Mouse (Mus musculus) heart, postnatal 36 days (tissue): ENCODE measurements around the gene Stk17b. TPM values are rescaled to one million over a fixed set of nuclear protein-coding genes. Genes with fewer than 3 reads are reported as not detected.
A peak's percentile ranks its signal among the peaks of the same experiment; 100 is the strongest.
"Not testable (repeated sequence)": the region's sequence is repeated elsewhere in the genome, so short reads cannot be mapped to it uniquely, and the experiment has no call there.

Source experiments
- DNase-seq, 2 experiments: peaks; one replicate each; pipeline ENCODE4 v3.0.0; 2021 to 2022
- intact Hi-C: fragments of 180-260 bp; cut with DNase I; formaldehyde crosslinking; loops from one replicate; pipeline ENCODE4 v1.15.1; 2025
- total RNA-seq, 2 experiments: library from RNA; stranded (reverse); gene quantifications; 2 replicates each; pipeline ENCODE4 v1.2.3; 2021

Gene Stk17b
- total RNA-seq, 2 experiments from 2014 or later: 11.0 to 11.6 TPM

GRCm38 (mm10) chr1:53784291-53784720, 718 bp downstream of the Stk17b start:
- intact Hi-C loops: loop anchor here (10.0 kb wide), 1 partner anchor 470 kb away; the partner anchor contains the start of gene Osgepl1
- peak in 1 of 2 experiments; percentile 54 for DNase-seq

DNA sequence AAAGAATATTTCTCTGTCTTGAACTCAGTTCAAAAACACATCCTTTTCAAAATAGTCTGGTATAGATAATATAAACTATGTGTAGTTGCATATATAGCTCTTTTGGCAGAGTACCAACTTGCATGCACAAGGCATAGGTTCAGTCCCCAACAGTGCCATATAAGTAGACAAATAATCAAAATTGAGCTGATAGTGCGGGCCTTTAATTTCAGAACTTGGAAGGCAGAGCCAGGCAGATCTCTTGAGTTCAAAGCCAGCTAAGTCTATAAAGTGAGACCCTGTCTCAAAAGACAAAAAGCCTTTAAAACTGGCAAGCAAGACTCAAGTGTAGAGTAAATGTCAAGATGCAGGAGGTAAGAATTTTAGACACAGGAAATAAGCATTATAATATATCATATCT, 2.1 kb downstream of the Stk17b start:
- intact Hi-C loops: loop anchor here (10.0 kb wide), 1 partner anchor 468 kb away; the partner anchor contains the start of gene Osgepl1
- no peak for DNase-seq

- intact Hi-C loops: loop anchor here (10.0 kb wide), 1 partner anchor 467 kb away; the partner anchor contains the start of gene Osgepl1
- DNase-seq: no peak
Observed at GRCm38 (mm10) chr1:53782079-53782478, 2.9 kb downstream of the Stk17b start.

DNA sequence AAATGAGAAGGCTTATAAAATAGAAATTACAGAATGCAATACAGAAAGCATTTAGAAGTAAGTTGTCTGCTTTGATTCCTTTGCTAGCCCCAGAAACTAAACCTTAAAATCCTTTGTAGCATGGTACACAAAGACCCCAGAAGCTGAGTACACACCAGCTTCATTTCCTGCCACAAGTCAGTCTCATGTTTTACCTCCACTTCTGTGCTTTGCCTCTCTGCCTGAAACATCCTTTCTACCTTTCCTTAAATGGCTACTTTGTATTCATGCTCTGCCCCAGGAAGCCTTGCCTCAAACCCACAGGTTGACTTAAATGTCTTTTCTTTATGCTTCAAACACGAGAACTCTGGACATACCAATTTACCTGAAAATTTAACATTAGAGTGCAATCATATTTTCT, 3.7 kb downstream of the Stk17b start:
- no peak for DNase-seq
- intact Hi-C loops: loop anchor here (10.0 kb wide), 1 partner anchor 467 kb away; the partner anchor contains the start of gene Osgepl1

- intact Hi-C loops: no loop called here
- no peak for DNase-seq
Observed at GRCm38 (mm10) chr1:53776176-53776905, 8.7 kb downstream of the Stk17b start.

- intact Hi-C loops: no loop called here
- no peak for DNase-seq
Observed at GRCm38 (mm10) chr1:53775545-53775944, 9.5 kb downstream of the Stk17b start.

DNA sequence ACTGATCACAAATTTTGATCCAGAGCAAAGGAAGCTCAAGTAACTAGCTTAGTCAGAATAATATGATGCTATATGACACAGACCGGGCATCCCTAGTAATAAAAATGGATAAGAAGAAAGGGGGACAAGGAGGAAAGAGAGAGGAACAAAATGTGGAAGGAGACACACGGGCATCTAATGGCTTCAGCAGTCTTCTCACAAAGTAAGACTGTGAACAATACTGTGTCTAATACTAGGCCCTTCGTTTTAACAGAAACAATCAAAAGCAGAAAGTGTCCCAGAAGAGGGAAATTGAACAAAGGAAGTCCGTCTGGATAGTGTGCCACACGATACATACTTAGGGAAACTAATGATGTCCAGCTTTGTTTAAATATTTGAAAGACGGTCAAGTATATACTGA, 10.0 kb downstream of the Stk17b start:
- intact Hi-C loops: no loop called here
- no peak for DNase-seq

DNA sequence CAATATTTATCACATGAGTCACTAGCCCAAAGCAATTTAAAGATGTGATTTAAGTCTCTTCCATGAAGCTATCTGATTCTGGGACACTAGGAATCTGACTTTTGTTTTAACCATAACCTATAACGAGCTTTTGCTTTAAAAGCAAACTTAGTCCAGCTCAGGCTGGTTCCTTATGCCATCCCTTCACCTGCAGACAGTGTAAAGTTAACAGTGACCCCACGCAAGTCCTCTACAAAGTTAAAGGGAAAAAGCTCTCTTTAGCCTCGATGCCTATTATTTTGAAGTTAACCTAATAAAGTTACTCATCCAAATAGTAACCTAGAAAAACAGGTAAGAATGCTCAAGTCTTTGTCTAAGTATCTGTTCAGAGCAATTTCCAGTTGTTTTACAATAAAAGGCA, 10.5 kb downstream of the Stk17b start:
- DNase-seq: no peak
- intact Hi-C loops: loop anchor here (5.0 kb wide), 1 partner anchor 93 kb away; no protein-coding TSS in a partner anchor

GRCm38 (mm10) chr1:53773994-53774393, 11.0 kb downstream of the Stk17b start:
- intact Hi-C loops: loop anchor here (5.0 kb wide), 1 partner anchor 93 kb away; no protein-coding TSS in a partner anchor
- peak; percentile 24 to 39 for DNase-seq

DNA sequence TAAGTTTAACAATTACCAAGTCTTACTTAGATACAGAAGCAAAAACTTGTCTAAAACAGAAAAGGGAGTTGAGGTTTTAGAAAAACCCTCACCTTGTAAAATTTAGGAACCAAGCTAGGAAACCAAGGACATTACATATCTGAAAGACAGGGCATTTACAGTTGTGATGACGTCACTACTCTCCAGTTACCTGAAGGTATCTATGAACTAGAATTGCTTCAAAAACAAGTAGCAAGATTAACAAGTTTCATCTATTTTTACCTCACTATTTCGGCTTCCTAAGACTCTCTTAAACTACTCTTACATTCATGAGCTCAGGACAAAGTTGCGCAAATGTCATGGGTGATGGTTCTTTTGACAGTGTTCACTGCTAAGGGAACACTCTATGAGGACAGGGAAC, 12.1 kb downstream of the Stk17b start:
- no peak for DNase-seq
- intact Hi-C loops: loop anchor here (5.0 kb wide), 1 partner anchor 94 kb away; no protein-coding TSS in a partner anchor

DNA sequence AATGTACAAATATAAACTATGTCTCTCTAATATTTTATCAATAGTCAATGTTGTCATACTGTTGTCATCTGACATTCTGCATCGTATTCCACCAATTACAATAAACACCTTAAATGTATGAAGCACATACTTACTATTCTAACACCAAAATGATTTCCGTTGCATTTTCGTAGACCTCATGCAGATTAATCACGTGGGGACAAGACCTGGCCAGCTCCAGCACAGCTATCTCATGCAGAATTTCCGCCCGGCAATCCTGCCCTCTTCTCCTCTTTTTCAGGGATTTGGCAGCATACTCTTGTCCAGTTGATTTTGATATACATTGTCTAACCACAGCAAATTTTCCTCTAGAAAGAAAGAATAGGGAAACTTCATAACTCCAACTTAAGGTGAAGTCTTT, 13.5 kb downstream of the Stk17b start:
- intact Hi-C loops: loop anchor here (5.0 kb wide), 1 partner anchor 96 kb away; no protein-coding TSS in a partner anchor

DNA sequence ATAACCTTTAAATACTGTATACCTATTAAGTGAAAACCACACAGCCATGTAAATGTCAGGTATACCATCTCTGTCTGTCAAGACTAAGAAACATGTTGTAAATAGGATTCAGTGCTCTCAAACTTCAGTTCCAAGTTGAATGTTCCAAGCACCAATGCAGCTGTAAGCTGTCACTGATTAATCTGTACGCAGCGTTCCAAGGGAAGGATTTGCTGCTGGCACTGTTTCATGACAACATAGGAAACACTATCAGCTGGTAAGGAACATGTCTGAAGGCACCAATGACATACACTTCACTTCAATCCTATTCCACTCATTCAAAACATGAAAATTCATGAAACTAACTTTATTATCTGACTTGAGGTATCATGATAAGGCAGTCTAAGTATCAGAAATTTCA, 18.9 kb downstream of the Stk17b start:
- intact Hi-C loops: no loop called here
- no peak for DNase-seq

More for the DNA sequence above, 13.5 kb downstream of the Stk17b start:
- DNase-seq: no peak

DNA sequence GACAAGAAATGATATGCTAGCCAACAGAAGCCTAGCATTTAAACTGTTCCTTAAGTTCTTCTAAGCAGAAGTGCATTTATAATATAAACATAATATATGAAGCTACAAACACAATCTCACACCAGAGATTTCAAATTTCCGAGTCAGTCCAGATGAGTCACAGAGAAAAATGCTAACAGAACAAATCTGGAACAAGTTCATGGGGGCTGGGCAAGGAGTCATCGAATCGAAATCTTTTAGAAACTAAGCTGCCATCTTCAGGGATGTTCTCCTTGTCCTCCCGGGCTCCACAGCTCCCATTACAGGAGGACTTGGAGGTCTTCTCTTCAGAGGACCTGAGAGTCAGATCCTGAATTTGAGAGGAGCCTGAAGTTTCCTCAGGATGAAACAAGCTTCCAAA, 27.7 kb downstream of the Stk17b start:
- intact Hi-C loops: no loop called here
- DNase-seq: no peak

- intact Hi-C loops: not testable (repeated sequence)
Observed at GRCm38 (mm10) chr1:53753501-53753900, 31.5 kb downstream of the Stk17b start.

GRCm38 (mm10) chr1:53751144-53751543, 33.9 kb downstream of the Stk17b start:
- intact Hi-C loops: no loop called here

More at GRCm38 (mm10) chr1:53753501-53753900, 31.5 kb downstream of the Stk17b start:
- not testable (repeated sequence) for DNase-seq

DNA sequence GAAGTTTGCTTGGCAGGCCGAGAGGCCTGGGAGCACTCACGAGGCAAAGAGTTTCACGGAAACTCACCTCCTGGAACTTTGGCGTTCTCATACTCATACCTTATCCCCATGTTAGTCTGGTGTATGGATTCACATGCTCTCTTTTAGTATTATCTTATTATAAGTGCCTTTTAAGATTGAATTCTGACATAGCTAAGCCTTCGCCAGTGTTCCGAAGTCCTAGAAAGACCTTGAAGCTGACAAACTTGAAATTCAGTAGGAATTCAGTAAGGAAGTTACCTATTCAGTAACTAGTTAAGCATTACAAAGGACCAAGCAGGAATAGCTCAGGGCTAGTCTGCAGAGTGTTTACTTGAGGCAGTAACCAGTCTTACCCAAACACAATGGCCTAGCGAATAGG, 34.3 kb downstream of the Stk17b start:
- DNase-seq, intact Hi-C loops: not testable (repeated sequence)

More at GRCm38 (mm10) chr1:53751144-53751543, 33.9 kb downstream of the Stk17b start:
- no peak for DNase-seq

DNA sequence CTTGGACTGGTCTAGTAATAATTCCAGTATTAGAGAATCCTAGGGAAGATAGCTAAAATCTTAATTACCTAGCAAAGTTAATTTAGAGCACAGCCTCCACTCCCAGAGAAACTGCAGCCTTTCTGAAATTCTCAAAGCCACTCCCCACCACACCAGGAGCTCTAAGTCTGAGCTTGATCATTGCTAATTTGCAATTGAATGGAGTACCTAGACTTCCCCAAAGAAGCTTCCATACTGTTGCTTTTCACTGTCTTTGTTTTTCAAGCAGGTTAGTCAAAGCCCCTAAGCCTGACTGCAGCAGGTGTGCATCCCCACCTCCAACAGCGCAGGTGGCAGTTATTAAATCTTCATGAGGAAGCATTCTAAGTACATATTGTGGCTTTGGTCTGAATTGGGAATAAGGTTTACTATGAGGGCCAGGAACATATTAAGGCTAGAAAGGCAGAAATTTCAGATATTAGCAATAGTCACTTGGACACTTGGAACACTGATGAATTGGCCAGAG, 35.1 kb downstream of the Stk17b start:
- DNase-seq, intact Hi-C loops: not testable (repeated sequence)

GRCm38 (mm10) chr1:53748571-53748970, 36.5 kb downstream of the Stk17b start:
- DNase-seq: no peak
- intact Hi-C loops: no loop called here

DNA sequence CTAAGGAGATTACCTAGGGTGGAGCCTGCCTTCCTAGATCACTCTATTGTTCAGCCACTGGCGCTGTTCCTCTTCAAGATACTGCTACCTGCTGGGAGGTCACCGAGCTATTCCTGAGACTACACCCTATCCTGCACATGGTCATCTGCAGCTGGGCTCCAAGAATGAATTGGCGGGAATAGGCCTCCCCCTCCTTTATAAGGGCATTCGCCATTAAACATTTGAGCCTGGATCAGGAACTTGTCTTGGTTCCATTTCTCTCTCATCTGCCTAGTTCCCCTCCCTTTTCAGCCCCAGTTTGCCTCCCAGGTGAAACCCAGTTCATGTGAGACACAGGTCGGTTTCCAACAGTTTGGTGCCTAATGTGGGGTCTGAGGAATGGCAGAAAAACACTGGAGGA, 39.0 kb downstream of the Stk17b start:
- intact Hi-C loops: no loop called here
- no peak for DNase-seq

- no peak for DNase-seq
- intact Hi-C loops: no loop called here
Observed at GRCm38 (mm10) chr1:53741742-53742458, 43.1 kb downstream of the Stk17b start.

- intact Hi-C loops: no loop called here
- no peak for DNase-seq
Observed at GRCm38 (mm10) chr1:53740777-53741336, 44.2 kb downstream of the Stk17b start.
